Mouse (Mus musculus) lung, postnatal 0 days (tissue): ENCODE measurements at regions not wholly inside any gene's neighbourhood (a gene's known extent, or its start where the extent isn't known, plus 50 kb on each side); places are given as distances from the start of the nearest gene placed in this dataset.

Experiments
- CTCF ChIP-seq: IDR thresholded peaks from 2 replicates; pipeline ENCODE4 v1.5.1; 2016; ENCODE audit warnings: antibody characterized with exemption, mild to moderate bottlenecking
- EP300 ChIP-seq: IDR thresholded peaks from 2 replicates; pipeline ENCODE4 v1.6.1; 2016; ENCODE audit warnings: antibody characterized with exemption, mild to moderate bottlenecking, control low read depth

DNA sequence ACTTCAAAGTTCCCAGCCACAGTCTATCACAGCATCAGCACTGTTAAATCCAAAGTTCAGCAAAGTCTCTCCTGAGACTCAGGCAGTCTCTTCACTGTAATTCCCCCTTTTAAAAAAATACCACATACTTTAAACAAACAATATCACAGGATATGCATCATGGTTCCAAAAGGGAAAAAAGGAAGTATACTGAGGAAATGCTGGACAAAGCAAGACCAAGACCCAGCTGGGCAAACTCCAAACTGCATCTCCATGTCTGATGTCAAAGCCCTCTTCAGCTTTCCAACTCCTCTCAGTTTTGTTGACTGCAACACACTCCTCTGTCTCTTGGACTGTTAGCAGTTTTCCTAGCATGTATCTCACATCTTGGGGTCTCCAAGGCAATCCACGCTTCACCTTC lies 165.5 kb downstream of the B3gnt2 start:
- TF ChIP-seq CTCF = no peak
- peak; percentile 59 for TF ChIP-seq EP300
